ENCODE assay signal across 8 mouse cellular contexts in genomic region chr17:36145111-36145860, GRCm38 (mm10). TPM values are rescaled to one million over a fixed set of nuclear protein-coding genes. Genes with fewer than 3 reads are reported as not detected.
DNase-seq lines count a peak whose midpoint lies in the region; ATAC-seq and TF ChIP-seq lines count a peak whose summit lies in the region.

No protein-coding gene starts in this region.

- no peak for TF ChIP-seq EP300 in stomach, postnatal 0 days (optimal IDR thresholded peaks at IDR 0.05)

- H3K9me3 ChIP-seq in lung, embryonic 15.5 days = no peaks in the 10 kb centered on the region
- no peaks in the 10 kb centered on the region for H3K9me3 ChIP-seq in hindbrain, embryonic 10.5 days
- H3K9me3 ChIP-seq in stomach, postnatal 0 days (ENCODE audit: control insufficient read depth, low read length) = no peaks in the 10 kb centered on the region

- WGBS in lung, embryonic 15.5 days = 3% methylated on average over 63 of the region's 78 CpGs
- WGBS in hindbrain, embryonic 10.5 days = 2% methylated on average over 78 of the region's 78 CpGs
- WGBS in stomach, postnatal 0 days = 2% methylated on average over 62 of the region's 78 CpGs

- peak; percentile 64; the same call in 1 of the 2 replicates for ATAC-seq in lung, embryonic 15.5 days (ENCODE audit: borderline replicate concordance, extremely low read depth, low FRiP score, low TSS enrichment)
- ATAC-seq in stomach, postnatal 0 days (ENCODE audit: low FRiP score, low TSS enrichment) = peak; percentile 54

- no peaks in the 10 kb centered on the region for H3K36me3 ChIP-seq in lung, embryonic 15.5 days
- no peaks in the 10 kb centered on the region for H3K36me3 ChIP-seq in hindbrain, embryonic 10.5 days
- no peaks in the 10 kb centered on the region for H3K36me3 ChIP-seq in stomach, postnatal 0 days (ENCODE audit: control insufficient read depth, insufficient read depth, low read length)

- H3K27me3 ChIP-seq in lung, embryonic 15.5 days = peaks cover 40% of the 10 kb centered on the region
- peaks cover 80% of the 10 kb centered on the region for H3K27me3 ChIP-seq in hindbrain, embryonic 10.5 days (ENCODE audit: insufficient read depth, poor library complexity, severe bottlenecking)
- H3K27me3 ChIP-seq in stomach, postnatal 0 days (ENCODE audit: control insufficient read depth, insufficient read depth, low read length) = peaks cover 2% of the 10 kb centered on the region; the same call in 1 of the 2 replicates

- peak overlapping the region; percentile 47 for H3K4me3 ChIP-seq in lung, embryonic 15.5 days
- H3K4me3 ChIP-seq in hindbrain, embryonic 10.5 days = peak overlapping the region; percentile 49
- peak overlapping the region; percentile 50 for H3K4me3 ChIP-seq in stomach, postnatal 0 days (ENCODE audit: low read depth, low read length)

- peak overlapping the region; percentile 48 for H3K27ac ChIP-seq in lung, embryonic 15.5 days
- H3K27ac ChIP-seq in hindbrain, embryonic 10.5 days = no peak overlapping the region
- H3K27ac ChIP-seq in stomach, postnatal 0 days (replicated peaks) = no peak overlapping the region

- H3K4me2 ChIP-seq in lung, embryonic 15.5 days = peak overlapping the region; percentile 66
- peak overlapping the region; percentile 66 for H3K4me2 ChIP-seq in stomach, postnatal 0 days (replicated peaks; ENCODE audit: low read depth)

- H3K9ac ChIP-seq in lung, embryonic 15.5 days = peak overlapping the region; percentile 43
- H3K9ac ChIP-seq in stomach, postnatal 0 days (ENCODE audit: low read length) = no peak overlapping the region

- intact Hi-C loops in left cerebral cortex, postnatal 25 days (cut with DNase I) = no loop called here

- no peak for DNase-seq in lung, adult 18-20 months
- DNase-seq in embryo, embryonic 10 days (ENCODE audit: low spot score) = peak; percentile 49
- DNase-seq in hindbrain, embryonic 10.5 days (ENCODE audit: low spot score) = peak; percentile 32
- DNase-seq in lung, postnatal 10 days = peak; percentile 18
- peak; percentile 31 for DNase-seq in stomach, postnatal 0 days (ENCODE audit: low spot score)
- DNase-seq in left cerebral cortex, postnatal 25 days (ENCODE audit: low spot score in 2 of 2) = no peak
- no peak for DNase-seq in urinary bladder, postnatal 10 days (ENCODE audit: low spot score)

- H3K4me1 ChIP-seq in lung, embryonic 15.5 days = peaks cover 3% of the 10 kb centered on the region; the same call in 1 of the 2 replicates
- peaks cover 10% of the 10 kb centered on the region for H3K4me1 ChIP-seq in hindbrain, embryonic 10.5 days (replicated peaks)
- H3K4me1 ChIP-seq in stomach, postnatal 0 days (replicated peaks; ENCODE audit: control insufficient read depth, insufficient read depth) = peaks cover 2% of the 10 kb centered on the region; the same call in 1 of the 2 replicates

- no peak for TF ChIP-seq CTCF in stomach, postnatal 0 days (IDR thresholded peaks at IDR 0.05; ENCODE audit: low read depth)

RNA-seq across cellular contexts. Expression of gene Gm7030, which starts 16.1 kb away (rescaled TPM):
- 0.19 TPM in 1 of 2 replicates, not detected in the other for polyA plus RNA-seq in lung, embryonic 15.5 days (2015; fragmentation: Nextera tagmentation; extraction: Ambion mirVana)
- not detected in 2 replicates for polyA plus RNA-seq in hindbrain, embryonic 10.5 days (2016; fragmentation: Nextera tagmentation; extraction: Ambion mirVana)
- polyA plus RNA-seq in stomach, postnatal 0 days (2015; fragmentation: Nextera tagmentation; extraction: Ambion mirVana) = not detected in 2 replicates
- total RNA-seq in left cerebral cortex, postnatal 25 days (2021) = not detected

RNA-seq across cellular contexts. Expression of gene Gm8909, which starts 23.1 kb away (rescaled TPM):
- 35.2 and 39.5 TPM in 2 replicates for polyA plus RNA-seq in lung, embryonic 15.5 days (2015; fragmentation: Nextera tagmentation; extraction: Ambion mirVana)
- polyA plus RNA-seq in hindbrain, embryonic 10.5 days (2016; fragmentation: Nextera tagmentation; extraction: Ambion mirVana) = 0.22 TPM in 1 of 2 replicates, not detected in the other
- 0.16 and 0.22 TPM in 2 replicates for polyA plus RNA-seq in stomach, postnatal 0 days (2015; fragmentation: Nextera tagmentation; extraction: Ambion mirVana)
- total RNA-seq in left cerebral cortex, postnatal 25 days (2021) = not detected

RNA-seq across cellular contexts. Expression of gene Gm19684, which starts 23.8 kb away (rescaled TPM):
- not detected in 2 replicates for polyA plus RNA-seq in lung, embryonic 15.5 days (2015; fragmentation: Nextera tagmentation; extraction: Ambion mirVana)
- not detected in 2 replicates for polyA plus RNA-seq in hindbrain, embryonic 10.5 days (2016; fragmentation: Nextera tagmentation; extraction: Ambion mirVana)
- polyA plus RNA-seq in stomach, postnatal 0 days (2015; fragmentation: Nextera tagmentation; extraction: Ambion mirVana) = not detected in 2 replicates
- not detected for total RNA-seq in left cerebral cortex, postnatal 25 days (2021)

RNA-seq across cellular contexts. Expression of gene H2-T3, which starts 44.8 kb away (rescaled TPM):
- 0.59 and 0.71 TPM in 2 replicates for polyA plus RNA-seq in lung, embryonic 15.5 days (2015; fragmentation: Nextera tagmentation; extraction: Ambion mirVana)
- not detected in 2 replicates for polyA plus RNA-seq in hindbrain, embryonic 10.5 days (2016; fragmentation: Nextera tagmentation; extraction: Ambion mirVana)
- 0.04 TPM in 1 of 2 replicates, not detected in the other for polyA plus RNA-seq in stomach, postnatal 0 days (2015; fragmentation: Nextera tagmentation; extraction: Ambion mirVana)
- total RNA-seq in left cerebral cortex, postnatal 25 days (2021) = not detected

Comparison
In these comparisons a context has a peak if more than half of its experiments do, and no peak if none do; other contexts are left out.
1. DNase-seq: peak in embryo, embryonic 10 days (single experiment), hindbrain, embryonic 10.5 days (single experiment), lung, postnatal 10 days (single experiment) and stomach, postnatal 0 days (single experiment); none in lung, adult 18-20 months (0 of 2), left cerebral cortex, postnatal 25 days (0 of 2) and urinary bladder, postnatal 10 days (single experiment).
2. RNA of gene Gm8909, which starts 23.1 kb away (polyA plus RNA-seq): 35.2 to 39.5 TPM in lung, embryonic 15.5 days; 0.22 TPM in hindbrain, embryonic 10.5 days and 0.16 to 0.22 TPM in stomach, postnatal 0 days; every median in the first group is over 10 times any median in the second.
3. Peak in every context shown above with its lines, with median percentiles within 50 percentile points of each other: H3K4me3 ChIP-seq.